Mouse (Mus musculus) limb, embryonic 11.5 days (tissue): ENCODE data around the gene Olfr538. TPM values are rescaled to one million over a fixed set of nuclear protein-coding genes. Genes with fewer than 3 reads are reported as not detected.
"Not testable (repeated sequence)": the region's sequence is repeated elsewhere in the genome, so short reads cannot be mapped to it uniquely, and the experiment has no call there.

Experiments
- ATAC-seq: fragments of 200-750 bp; cut with Nextera tagmentation; 2 replicates; pipeline ENCODE4 v1.8.0; 2017; ENCODE audit warnings: low read depth; ENCODE audit not compliant: insufficient number of reproducible peaks, low FRiP score, low TSS enrichment
- DNase-seq: peaks from one replicate; pipeline ENCODE4 v3.0.0-alpha.2; 2015; ENCODE audit warnings: low spot score
- H3K27ac ChIP-seq: fragments of 300-500 bp; sonication (generic); replicated peaks from 2 replicates; pipeline ENCODE4 v1.5.1; 2014; ENCODE audit warnings: low read depth, mild to moderate bottlenecking, low read length
- H3K27me3 ChIP-seq: fragments of 300-500 bp; sonication (generic); 2 replicates; pipeline ENCODE4 v1.6.1; 2014; ENCODE audit warnings: mild to moderate bottlenecking, low read length, mixed read lengths; ENCODE audit not compliant: control insufficient read depth, insufficient read depth
- H3K36me3 ChIP-seq: fragments of 300-500 bp; sonication (generic); 2 replicates; pipeline ENCODE4 v1.6.1; 2014; ENCODE audit warnings: mild to moderate bottlenecking, low read length, moderate library complexity, mixed read lengths; ENCODE audit not compliant: control insufficient read depth, insufficient read depth
- H3K4me1 ChIP-seq: fragments of 300-500 bp; sonication (generic); 2 replicates; pipeline ENCODE4 v1.6.1; 2014; ENCODE audit warnings: low read length, mixed read lengths; ENCODE audit not compliant: control insufficient read depth, insufficient read depth
- H3K4me2 ChIP-seq: fragments of 300-500 bp; sonication (generic); 2 replicates; pipeline ENCODE4 v1.6.1; 2014; ENCODE audit warnings: low read depth, mild to moderate bottlenecking, moderate library complexity; ENCODE audit not compliant: severe bottlenecking
- H3K4me3 ChIP-seq: fragments of 300-500 bp; sonication (generic); 2 replicates; pipeline ENCODE4 v1.5.1; 2014; ENCODE audit warnings: low read depth, low read length
- H3K9ac ChIP-seq: fragments of 300-500 bp; sonication (generic); 2 replicates; pipeline ENCODE4 v1.6.1; 2014; ENCODE audit warnings: mild to moderate bottlenecking, low read length
- H3K9me3 ChIP-seq: fragments of 300-500 bp; sonication (generic); 2 replicates; pipeline ENCODE4 v1.6.1; 2016; ENCODE audit warnings: low read length; ENCODE audit not compliant: control insufficient read depth
- WGBS: fragments of 180-500 bp; shearing (Covaris S2); extraction: QIAGEN DNeasy Blood & Tissue Kit; methylation state at CpG from one replicate; pipeline ENCODE4 v1.1.7; 2014; 5-methylcytosine and 5-hydroxymethylcytosine counted together
- polyA plus RNA-seq: library from polyadenylated mRNA; unstranded; fragments of >200 nt; fragmentation: Nextera tagmentation; extraction: Ambion mirVana; gene quantifications from 2 replicates; pipeline ENCODE4 v1.2.1, GENCODE M21; 2014

Olfr538 gene
- polyA plus RNA-seq, result not detected in 2 replicates

DNA sequence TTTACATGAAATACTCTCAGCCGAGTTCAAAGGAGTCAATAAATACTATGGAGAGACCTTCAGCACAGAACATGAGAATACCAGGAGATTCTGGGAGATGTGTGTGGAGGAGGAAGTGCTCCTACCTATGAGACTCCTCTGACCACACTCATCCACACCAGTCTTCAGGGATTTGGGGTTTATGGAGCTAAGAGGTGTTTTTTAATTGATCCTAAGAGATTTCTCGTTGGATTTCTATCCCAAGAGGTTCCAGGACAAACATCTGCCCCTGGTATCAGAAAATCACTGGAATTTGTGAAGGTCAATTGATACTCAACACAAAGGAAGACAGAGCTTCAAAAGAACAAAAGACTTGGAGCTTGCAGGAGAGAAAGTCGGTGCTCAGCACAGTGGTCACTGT is at the start of gene Olfr538:
Olfr538 (plus strand) TSS at position 301 of the 400 bp plus-strand sequence.
- H3K9me3 ChIP-seq, result no peaks in the 10 kb centered on the region
- no peak within 1 kb of the TSS for H3K4me2 ChIP-seq
- DNase-seq, result no peak
- 74% methylated on average over 3 of the region's 3 CpGs for WGBS
- H3K27me3 ChIP-seq, result no peaks in the 10 kb centered on the region
- H3K4me1 ChIP-seq, result no peaks in the 10 kb centered on the region
- H3K4me3 ChIP-seq, result no peak within 1 kb of the TSS
- no peak within 1 kb of the TSS for H3K27ac ChIP-seq
- H3K36me3 ChIP-seq, result no peaks in the 10 kb centered on the region
- no peak within 1 kb of the TSS for H3K9ac ChIP-seq
- ATAC-seq, result no peak

DNA sequence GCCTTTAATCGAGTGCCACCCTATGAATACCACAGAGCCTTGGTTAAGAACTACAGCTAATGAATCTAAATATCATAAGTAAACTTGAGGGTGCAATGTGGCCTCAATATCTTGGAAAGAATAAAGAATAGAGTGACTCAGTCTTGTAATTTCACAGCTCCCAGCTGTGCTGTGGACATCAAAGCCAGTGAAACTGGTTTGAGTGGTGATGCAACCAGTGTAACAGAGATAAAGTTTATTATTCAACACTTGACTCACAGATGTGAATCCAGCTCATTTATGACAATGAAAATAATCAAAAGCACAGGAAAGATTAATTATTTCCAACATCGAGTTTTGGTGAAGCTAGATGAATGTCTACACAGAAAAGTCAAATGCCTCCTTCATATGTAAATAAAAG is 27.9 kb upstream of the Olfr538 start:
- H3K27ac ChIP-seq, result no peak overlapping the region
- no peak overlapping the region for H3K4me2 ChIP-seq
- H3K27me3 ChIP-seq, result no peaks in the 10 kb centered on the region
- H3K9me3 ChIP-seq, result no peaks in the 10 kb centered on the region
- H3K9ac ChIP-seq, result no peak overlapping the region
- no peaks in the 10 kb centered on the region for H3K36me3 ChIP-seq
- 81% methylated on average over 2 of the region's 2 CpGs for WGBS
- DNase-seq, result no peak
- no peak overlapping the region for H3K4me3 ChIP-seq
- no peak for ATAC-seq
- H3K4me1 ChIP-seq, result no peaks in the 10 kb centered on the region

DNA sequence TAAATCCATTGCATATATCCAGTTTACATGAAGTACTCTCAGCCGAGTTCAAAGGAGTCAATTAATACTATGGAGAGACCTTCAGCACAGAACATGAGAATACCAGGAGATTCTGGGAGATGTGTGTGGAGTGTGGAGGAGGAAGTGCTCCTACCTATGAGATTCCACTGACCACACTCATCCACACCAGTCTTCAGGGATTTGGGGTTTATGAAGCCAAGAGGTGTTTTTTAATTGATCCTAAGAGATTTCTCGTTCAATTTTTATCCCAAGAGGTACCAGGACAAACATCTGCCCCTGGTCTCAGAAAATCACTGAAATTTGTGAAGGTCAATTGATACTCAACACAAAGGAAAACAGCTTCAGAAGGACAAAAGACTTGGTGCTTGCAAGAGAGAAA is 33.3 kb downstream of the Olfr538 start, which contains the start of gene Olfr46:
Olfr46 (plus strand) TSS at position 301 of the 400 bp plus-strand sequence.
- H3K4me3 ChIP-seq, H3K27ac ChIP-seq, H3K27me3 ChIP-seq, H3K36me3 ChIP-seq, H3K9ac ChIP-seq, H3K4me2 ChIP-seq, H3K4me1 ChIP-seq, ATAC-seq, H3K9me3 ChIP-seq, DNase-seq: not testable (repeated sequence)
- 85% methylated on average over 2 of the region's 2 CpGs for WGBS

Other genes with a start within 250 kb of the Olfr538 start
- not detected in 2 replicates for gene Olfr525, start 247.0 kb upstream of the Olfr538 start, polyA plus RNA-seq
- not detected in 2 replicates for gene Olfr527, start 233.9 kb upstream of the Olfr538 start, polyA plus RNA-seq
- not detected in 2 replicates for gene Olfr60, start 206.2 kb upstream of the Olfr538 start, polyA plus RNA-seq
- not detected in 2 replicates for gene Olfr530, start 191.6 kb upstream of the Olfr538 start, polyA plus RNA-seq
- not detected in 2 replicates for gene Olfr531, start 165.0 kb upstream of the Olfr538 start, polyA plus RNA-seq
- gene Olfr532, start 146.2 kb upstream of the Olfr538 start, polyA plus RNA-seq, result not detected in 2 replicates
- gene Olfr533, start 104.5 kb upstream of the Olfr538 start, polyA plus RNA-seq, result not detected in 2 replicates
- not detected in 2 replicates for gene Olfr535, start 83.7 kb upstream of the Olfr538 start, polyA plus RNA-seq
- gene Olfr536, start 60.5 kb upstream of the Olfr538 start, polyA plus RNA-seq, result not detected in 2 replicates
- not detected in 2 replicates for gene Olfr46, start 33.4 kb downstream of the Olfr538 start, polyA plus RNA-seq
- not detected in 2 replicates for gene Olfr61, start 61.1 kb downstream of the Olfr538 start, polyA plus RNA-seq
- not detected in 2 replicates for gene Olfr53, start 78.6 kb downstream of the Olfr538 start, polyA plus RNA-seq
- not detected in 2 replicates for gene Olfr539, start 92.0 kb downstream of the Olfr538 start, polyA plus RNA-seq
- gene Olfr45, start 114.1 kb downstream of the Olfr538 start, polyA plus RNA-seq, result 0.09 TPM in 1 of 2 replicates, not detected in the other
- not detected in 2 replicates for gene Olfr541, start 129.4 kb downstream of the Olfr538 start, polyA plus RNA-seq
- not detected in 2 replicates for gene Cyp2e1, start 195.9 kb downstream of the Olfr538 start, polyA plus RNA-seq
- gene Syce1, start 220.0 kb downstream of the Olfr538 start, polyA plus RNA-seq, result 0.85 and 1.0 TPM in 2 replicates